Mouse (Mus musculus) testis, adult 2 months (tissue): ENCODE data around the gene Stt3a.
A peak's percentile ranks its signal among the peaks of the same experiment; 100 is the strongest.

Experiments used
- CTCF ChIP-seq: fragments of 200-500 bp; IDR thresholded peaks from 2 replicates; pipeline ENCODE4 v1.5.1; 2012; ENCODE audit warnings: low read depth, mild to moderate bottlenecking, inconsistent platforms, low read length, moderate library complexity; ENCODE audit not compliant: control insufficient read depth, insufficient read depth, insufficient replicate concordance
- POLR2A ChIP-seq: fragments of 200-500 bp; IDR thresholded peaks from 2 replicates; pipeline ENCODE4 v1.6.1; 2012; ENCODE audit warnings: low read depth, mild to moderate bottlenecking, inconsistent platforms, low read length, moderate library complexity; ENCODE audit not compliant: control insufficient read depth

DNA sequence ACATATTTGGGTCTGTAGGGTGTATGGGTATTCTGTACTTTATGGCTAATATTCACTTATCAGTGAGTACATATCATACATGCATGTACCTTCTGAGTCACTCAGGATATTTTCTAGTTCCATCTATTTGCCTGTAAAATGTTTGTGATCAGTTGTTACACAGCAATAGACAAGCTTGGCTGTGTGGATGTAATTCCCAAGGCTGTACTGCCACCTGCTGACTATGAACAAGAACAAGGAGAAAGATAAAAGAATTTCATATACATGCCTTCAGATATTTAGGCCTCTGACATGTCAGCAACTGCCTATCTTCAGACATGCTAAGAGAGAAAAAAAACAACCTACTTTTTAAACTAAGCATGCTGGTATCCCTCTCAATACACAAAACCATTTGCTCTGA lies 80.2 kb downstream of the Stt3a start:
- TF ChIP-seq POLR2A (no peak), CTCF (peak; percentile 6; the same call in 1 of the 2 replicates)
